Mouse (Mus musculus): ENCODE results near the gene Zfp97. TPM values are rescaled to one million over a fixed set of nuclear protein-coding genes. Genes with fewer than 3 reads are reported as not detected.

The Zfp97 gene
- 3.5 and 3.6 TPM in 2 replicates for polyA plus RNA-seq (2015; fragmentation: Nextera tagmentation; extraction: Ambion mirVana)

DNA sequence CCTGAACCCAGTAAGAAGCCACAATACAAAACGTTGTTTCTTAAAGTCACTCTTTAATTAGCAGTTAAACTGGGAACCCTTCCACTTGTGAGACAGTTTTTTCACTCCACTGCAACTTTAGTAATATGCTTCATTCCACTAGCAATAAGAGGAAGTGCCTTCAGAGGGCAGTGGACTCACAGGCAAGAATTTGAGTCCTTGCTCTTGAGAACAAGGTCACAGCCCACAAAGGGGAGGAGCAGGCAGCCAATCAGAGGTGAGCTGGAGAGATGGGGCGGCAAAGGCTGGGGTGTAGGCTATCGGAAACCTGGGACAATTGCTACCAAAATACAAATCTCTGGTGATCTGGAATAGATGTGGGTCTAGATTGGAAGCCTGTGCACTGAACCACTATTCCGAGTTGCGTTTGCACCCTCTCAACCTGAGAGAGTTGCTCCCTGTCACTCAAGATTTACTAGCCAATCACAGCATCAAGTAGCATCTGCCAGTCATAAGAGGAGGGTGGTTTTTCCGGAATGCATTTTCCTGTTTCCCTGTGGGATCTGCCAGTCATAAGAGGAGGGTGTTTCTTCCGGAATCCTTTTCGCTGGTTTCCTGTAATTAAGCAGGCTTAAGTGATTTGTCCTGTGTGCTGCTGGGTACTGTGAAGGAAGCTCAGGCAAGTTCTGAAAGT is at the start of gene Zfp97:
TSS of gene Zfp97 (plus strand) at position 586 of the 673 bp plus-strand sequence.

Other genes with a start within 250 kb of the Zfp97 start
- 2.6 and 2.7 TPM in 2 replicates for gene Zfp960, start 57.3 kb upstream of the Zfp97 start, polyA plus RNA-seq (2015; fragmentation: Nextera tagmentation; extraction: Ambion mirVana)

All from neural tube, postnatal 0 days (tissue).